Mouse (Mus musculus): ENCODE measurements around the gene Gkn3.

Gkn3 gene

GRCm38 (mm10) chr6:87388877-87389276 lies at the start of gene Gkn3:
TSS of gene Gkn3 (minus strand) at chr6:87388935.
- in situ Hi-C loops (cut with MboI; ENCODE audit: low pct_unique_long_range_greater_than_20kb in 1 of 2, low sequenced_read_pairs in 2 of 2, unreplicated experiment in 1 of 2): no loop called here

GRCm38 (mm10) chr6:87436745-87437144 lies 48.0 kb upstream of the Gkn3 start:
- in situ Hi-C loops (cut with MboI; ENCODE audit: low pct_unique_long_range_greater_than_20kb in 1 of 2, low sequenced_read_pairs in 2 of 2, unreplicated experiment in 1 of 2): no loop called here

GRCm38 (mm10) chr6:87435791-87436190 lies 47.1 kb upstream of the Gkn3 start:
- in situ Hi-C loops (cut with MboI; ENCODE audit: low pct_unique_long_range_greater_than_20kb in 1 of 2, low sequenced_read_pairs in 2 of 2, unreplicated experiment in 1 of 2): no loop called here

- in situ Hi-C loops (cut with MboI; ENCODE audit: low pct_unique_long_range_greater_than_20kb in 1 of 2, low sequenced_read_pairs in 2 of 2, unreplicated experiment in 1 of 2): no loop called here
Measured at GRCm38 (mm10) chr6:87428487-87429044, 39.8 kb upstream of the Gkn3 start, which contains the start of gene Bmp10. TSS of gene Bmp10 (plus strand) at chr6:87428994.

GRCm38 (mm10) chr6:87427616-87428015 lies 38.9 kb upstream of the Gkn3 start:
- in situ Hi-C loops (cut with MboI; ENCODE audit: low pct_unique_long_range_greater_than_20kb in 1 of 2, low sequenced_read_pairs in 2 of 2, unreplicated experiment in 1 of 2): no loop called here

GRCm38 (mm10) chr6:87426954-87427353 lies 38.2 kb upstream of the Gkn3 start:
- in situ Hi-C loops (cut with MboI; ENCODE audit: low pct_unique_long_range_greater_than_20kb in 1 of 2, low sequenced_read_pairs in 2 of 2, unreplicated experiment in 1 of 2): no loop called here

GRCm38 (mm10) chr6:87424037-87424816 lies 35.5 kb upstream of the Gkn3 start:
- in situ Hi-C loops (cut with MboI; ENCODE audit: low pct_unique_long_range_greater_than_20kb in 1 of 2, low sequenced_read_pairs in 2 of 2, unreplicated experiment in 1 of 2): no loop called here

- in situ Hi-C loops (cut with MboI; ENCODE audit: low pct_unique_long_range_greater_than_20kb in 1 of 2, low sequenced_read_pairs in 2 of 2, unreplicated experiment in 1 of 2): no loop called here
Measured at GRCm38 (mm10) chr6:87422304-87422703, 33.6 kb upstream of the Gkn3 start.

- in situ Hi-C loops (cut with MboI; ENCODE audit: low pct_unique_long_range_greater_than_20kb in 1 of 2, low sequenced_read_pairs in 2 of 2, unreplicated experiment in 1 of 2): no loop called here
Measured at GRCm38 (mm10) chr6:87412011-87412410, 23.3 kb upstream of the Gkn3 start.

- in situ Hi-C loops (cut with MboI; ENCODE audit: low pct_unique_long_range_greater_than_20kb in 1 of 2, low sequenced_read_pairs in 2 of 2, unreplicated experiment in 1 of 2): no loop called here
Measured at GRCm38 (mm10) chr6:87401456-87401855, 12.7 kb upstream of the Gkn3 start.

- in situ Hi-C loops (cut with MboI; ENCODE audit: low pct_unique_long_range_greater_than_20kb in 1 of 2, low sequenced_read_pairs in 2 of 2, unreplicated experiment in 1 of 2): loop anchor here (5.0 to 10.0 kb wide), 2 partner anchors 55 to 112 kb away; no protein-coding TSS in a partner anchor
Measured at GRCm38 (mm10) chr6:87399886-87400566, 11.3 kb upstream of the Gkn3 start.

- in situ Hi-C loops (cut with MboI; ENCODE audit: low pct_unique_long_range_greater_than_20kb in 1 of 2, low sequenced_read_pairs in 2 of 2, unreplicated experiment in 1 of 2): loop anchor here (5.0 to 10.0 kb wide), 2 partner anchors 56 to 113 kb away; no protein-coding TSS in a partner anchor
Measured at GRCm38 (mm10) chr6:87399137-87399536, 10.4 kb upstream of the Gkn3 start.

- in situ Hi-C loops (cut with MboI; ENCODE audit: low pct_unique_long_range_greater_than_20kb in 1 of 2, low sequenced_read_pairs in 2 of 2, unreplicated experiment in 1 of 2): loop anchor here (5.0 to 10.0 kb wide), 2 partner anchors 60 to 118 kb away; no protein-coding TSS in a partner anchor
Measured at GRCm38 (mm10) chr6:87394783-87395182, 6.0 kb upstream of the Gkn3 start.

- in situ Hi-C loops (cut with MboI; ENCODE audit: low pct_unique_long_range_greater_than_20kb in 1 of 2, low sequenced_read_pairs in 2 of 2, unreplicated experiment in 1 of 2): loop anchor here in 1 of 2 experiments (10.0 kb wide), 1 partner anchor 61 kb away; no protein-coding TSS in a partner anchor
Measured at GRCm38 (mm10) chr6:87393466-87394205, 4.9 kb upstream of the Gkn3 start.

- in situ Hi-C loops (cut with MboI; ENCODE audit: low pct_unique_long_range_greater_than_20kb in 1 of 2, low sequenced_read_pairs in 2 of 2, unreplicated experiment in 1 of 2): no loop called here
Measured at GRCm38 (mm10) chr6:87389455-87389989, 787 bp upstream of the Gkn3 start.

GRCm38 (mm10) chr6:87386681-87387080 lies 2.1 kb downstream of the Gkn3 start:
- in situ Hi-C loops (cut with MboI; ENCODE audit: low pct_unique_long_range_greater_than_20kb in 1 of 2, low sequenced_read_pairs in 2 of 2, unreplicated experiment in 1 of 2): no loop called here

- in situ Hi-C loops (cut with MboI; ENCODE audit: low pct_unique_long_range_greater_than_20kb in 1 of 2, low sequenced_read_pairs in 2 of 2, unreplicated experiment in 1 of 2): no loop called here
Measured at GRCm38 (mm10) chr6:87386203-87386602, 2.5 kb downstream of the Gkn3 start.

- in situ Hi-C loops (cut with MboI; ENCODE audit: low pct_unique_long_range_greater_than_20kb in 1 of 2, low sequenced_read_pairs in 2 of 2, unreplicated experiment in 1 of 2): no loop called here
Measured at GRCm38 (mm10) chr6:87384761-87385160, 4.0 kb downstream of the Gkn3 start.

Measured in mouse embryonic stem cell (cell line).